Mouse (Mus musculus): Measurements from ENCODE around the gene Eif3d.
A peak's percentile ranks its signal among the peaks of the same experiment; 100 is the strongest.

Eif3d gene

GRCm38 (mm10) chr15:77916851-77917544 is 53.6 kb downstream of the Eif3d start:
- DNase-seq: peak; percentile 94

- DNase-seq: no peak
These were observed 55.3 kb downstream of the Eif3d start for GRCm38 (mm10) chr15:77915287-77915686.

GRCm38 (mm10) chr15:77914507-77914906 is 56.1 kb downstream of the Eif3d start:
- no peak for DNase-seq

GRCm38 (mm10) chr15:77913054-77913453 is 57.6 kb downstream of the Eif3d start:
- no peak for DNase-seq

- DNase-seq: peak; percentile 42
These were observed 58.0 kb downstream of the Eif3d start for GRCm38 (mm10) chr15:77912585-77912984.

- peak; percentile 58 for DNase-seq
These were observed 58.6 kb downstream of the Eif3d start for GRCm38 (mm10) chr15:77912048-77912447.

GRCm38 (mm10) chr15:77911065-77911464 is 59.5 kb downstream of the Eif3d start:
- peak; percentile 82 for DNase-seq
